Mouse (Mus musculus) megakaryocyte progenitor cell, adult 5-6 weeks (primary cell): ENCODE measurements around the gene Grik3. TPM values are rescaled to one million over a fixed set of nuclear protein-coding genes. Genes with fewer than 3 reads are reported as not detected.

Experiments used
- ATAC-seq: replicated peaks from 2 replicates; pipeline ENCODE4 v1.8.0; 2016; ENCODE audit warnings: mild to moderate bottlenecking, moderate TSS enrichment, inconsistent platforms; ENCODE audit not compliant: poor library complexity
- total RNA-seq, 2 experiments: library from RNA; stranded (forward) in 1 of 2; stranded (reverse) in 1 of 2; fragments of 157-497, 149-512 nt in 1 of 2; fragments of 200-1000 nt in 1 of 2; gene quantifications; 2 replicates each; pipeline versions ENCODE4 v1.2.3 to v1.2.4; 2015 to 2017

Gene Grik3
- not detected in 2 replicates for total RNA-seq (2015)
- total RNA-seq (2017), result not detected in 2 replicates

GRCm38 (mm10) chr4:125490661-125491504 lies at the start of gene Grik3:
TSS of gene Grik3 (plus strand) at chr4:125490700.
- ATAC-seq, result no peak

- ATAC-seq, result no peak
These were observed 48.7 kb upstream of the Grik3 start for GRCm38 (mm10) chr4:125441821-125442220.

GRCm38 (mm10) chr4:125444366-125444765 lies 46.1 kb upstream of the Grik3 start:
- no peak for ATAC-seq

- ATAC-seq, result no peak
These were observed 39.7 kb upstream of the Grik3 start for GRCm38 (mm10) chr4:125450602-125451321.

- ATAC-seq, result no peak
These were observed 38.7 kb upstream of the Grik3 start for GRCm38 (mm10) chr4:125451821-125452220.

- ATAC-seq, result no peak
These were observed 34.0 kb upstream of the Grik3 start for GRCm38 (mm10) chr4:125456506-125456905.

GRCm38 (mm10) chr4:125457152-125458093 lies 33.1 kb upstream of the Grik3 start:
- no peak for ATAC-seq

- no peak for ATAC-seq
These were observed 30.7 kb upstream of the Grik3 start for GRCm38 (mm10) chr4:125459791-125460190.

- no peak for ATAC-seq
These were observed 20.7 kb upstream of the Grik3 start for GRCm38 (mm10) chr4:125469711-125470372.

- ATAC-seq, result no peak
These were observed 15.6 kb upstream of the Grik3 start for GRCm38 (mm10) chr4:125474903-125475302.

GRCm38 (mm10) chr4:125478071-125478470 lies 12.4 kb upstream of the Grik3 start:
- no peak for ATAC-seq

GRCm38 (mm10) chr4:125481256-125481655 lies 9.2 kb upstream of the Grik3 start:
- no peak for ATAC-seq

- ATAC-seq, result no peak
These were observed 6.4 kb upstream of the Grik3 start for GRCm38 (mm10) chr4:125484131-125484530.

- ATAC-seq, result no peak
These were observed 4.9 kb upstream of the Grik3 start for GRCm38 (mm10) chr4:125485416-125486239.

GRCm38 (mm10) chr4:125486616-125487015 lies 3.9 kb upstream of the Grik3 start:
- no peak for ATAC-seq

- no peak for ATAC-seq
These were observed 3.5 kb upstream of the Grik3 start for GRCm38 (mm10) chr4:125487031-125487430.

GRCm38 (mm10) chr4:125488796-125489637 lies 1.5 kb upstream of the Grik3 start:
- ATAC-seq, result no peak

GRCm38 (mm10) chr4:125489901-125490590 lies 454 bp upstream of the Grik3 start:
- no peak for ATAC-seq
